Mouse (Mus musculus) hindbrain, embryonic 10.5 days (tissue): ENCODE data around the gene Meis2. TPM values are rescaled to one million over a fixed set of nuclear protein-coding genes. Genes with fewer than 3 reads are reported as not detected.

ENCODE experiments used
- DNase-seq: peaks from one replicate; pipeline ENCODE4 v3.0.0-alpha.2; 2017; ENCODE audit warnings: low spot score
- H3K27ac ChIP-seq: fragments of 300-500 bp; sonication (generic); 2 replicates; pipeline ENCODE4 v1.5.1; 2016; ENCODE audit warnings: mild to moderate bottlenecking, moderate library complexity
- H3K27me3 ChIP-seq: fragments of 300-500 bp; sonication (generic); 2 replicates; pipeline ENCODE4 v1.6.1; 2016; ENCODE audit warnings: mild to moderate bottlenecking; ENCODE audit not compliant: poor library complexity, insufficient read depth, severe bottlenecking
- H3K36me3 ChIP-seq: fragments of 300-500 bp; sonication (generic); 2 replicates; pipeline ENCODE4 v1.6.1; 2016; ENCODE audit warnings: mild to moderate bottlenecking, moderate library complexity
- H3K4me1 ChIP-seq: fragments of 300-500 bp; sonication (generic); replicated peaks from 2 replicates; pipeline ENCODE4 v1.6.1; 2016; ENCODE audit warnings: mild to moderate bottlenecking
- H3K4me3 ChIP-seq: fragments of 300-500 bp; sonication (generic); 2 replicates; pipeline ENCODE4 v1.5.1; 2016; ENCODE audit warnings: mild to moderate bottlenecking, moderate library complexity
- H3K9me3 ChIP-seq: fragments of 300-500 bp; sonication (generic); 2 replicates; pipeline ENCODE4 v1.6.1; 2016; ENCODE audit warnings: mild to moderate bottlenecking, moderate library complexity
- WGBS: fragments of 180-500 bp; shearing (Covaris S2); methylation state at CpG from one replicate; pipeline ENCODE4 v1.1.7; 2016; 5-methylcytosine and 5-hydroxymethylcytosine counted together
- polyA plus RNA-seq: library from polyadenylated mRNA; unstranded; fragments of >200 nt; fragmentation: Nextera tagmentation; extraction: Ambion mirVana; gene quantifications from 2 replicates; pipeline ENCODE4 v1.2.1, GENCODE M21; 2016

Meis2 gene
- polyA plus RNA-seq, 1 experiment from 2014 or later: 91.1 TPM

DNA sequence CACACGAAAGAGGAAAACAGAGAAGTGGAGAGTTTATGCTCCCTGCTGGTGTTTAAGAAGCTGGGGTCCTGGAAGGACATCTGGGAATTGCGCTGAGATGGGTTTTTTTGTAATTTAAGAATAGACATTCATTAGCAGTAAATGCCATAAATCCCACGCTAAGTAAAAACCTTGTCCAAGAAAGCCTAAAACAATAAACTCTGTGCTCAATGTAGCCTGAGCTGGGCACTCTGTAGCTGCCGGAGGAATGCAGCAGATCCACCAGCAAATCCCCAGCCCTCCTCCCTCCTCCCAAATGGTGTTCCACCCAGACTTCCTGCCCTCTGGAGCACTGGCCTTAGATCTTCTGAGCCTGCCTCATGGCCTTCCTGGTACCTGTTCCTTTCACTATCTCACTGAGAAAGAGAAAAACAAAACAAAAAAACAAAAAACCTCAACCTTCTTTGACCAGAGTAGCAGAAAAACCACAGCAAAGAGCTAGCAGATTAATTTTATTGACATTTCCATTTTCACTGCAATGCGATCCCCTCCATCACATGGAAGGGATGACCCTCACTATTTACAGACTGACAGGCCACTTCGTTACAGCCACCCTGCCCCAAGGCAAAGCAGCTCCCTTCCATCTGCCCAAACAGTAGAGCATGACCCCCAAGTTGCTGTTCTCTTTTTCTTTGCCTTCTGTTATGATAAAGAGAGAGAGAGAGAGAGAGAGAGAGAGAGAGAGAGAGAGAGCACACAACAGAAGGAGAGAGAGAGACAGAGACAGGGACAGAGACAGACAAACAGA, 64.1 kb downstream of the Meis2 start:
- Histone ChIP-seq H3K27ac (peak overlapping the region; percentile 40; the same call in 1 of the 2 replicates), H3K27me3 (no peaks in the 10 kb centered on the region; the same call in 1 of the 2 replicates), H3K36me3 (peaks cover 66% of the 10 kb centered on the region), H3K4me3 (no peak overlapping the region), H3K9me3 (no peaks in the 10 kb centered on the region), H3K4me1 (peaks cover 41% of the 10 kb centered on the region)
- WGBS: 50% methylated on average over 6 of the region's 6 CpGs
- DNase-seq: no peak

DNA sequence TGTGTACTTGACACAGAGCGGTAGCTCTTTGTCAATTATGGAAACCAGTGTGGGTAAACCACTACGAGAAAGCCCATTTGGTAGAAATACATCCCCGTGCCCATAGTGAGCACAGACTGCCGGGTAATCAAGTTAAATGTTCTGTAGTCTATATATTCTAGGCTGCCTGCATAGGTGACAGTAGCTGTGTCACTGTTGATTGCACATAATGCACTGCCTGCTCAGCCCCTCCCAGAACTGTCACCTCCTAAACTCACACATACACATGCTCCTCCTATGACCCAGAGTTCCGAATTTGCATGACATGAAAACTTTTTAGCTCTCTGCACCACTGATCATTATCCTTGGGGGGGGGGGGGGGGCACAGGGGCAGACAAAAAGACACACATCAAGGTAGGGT, 65.1 kb downstream of the Meis2 start:
- Histone ChIP-seq H3K4me1 (peaks cover 45% of the 10 kb centered on the region), H3K4me3 (no peak overlapping the region), H3K27me3 (no peaks in the 10 kb centered on the region; the same call in 1 of the 2 replicates), H3K27ac (no peak overlapping the region), H3K9me3 (no peaks in the 10 kb centered on the region), H3K36me3 (peaks cover 64% of the 10 kb centered on the region)
- WGBS: 87% methylated on average over 5 of the region's 5 CpGs
- DNase-seq: no peak

DNA sequence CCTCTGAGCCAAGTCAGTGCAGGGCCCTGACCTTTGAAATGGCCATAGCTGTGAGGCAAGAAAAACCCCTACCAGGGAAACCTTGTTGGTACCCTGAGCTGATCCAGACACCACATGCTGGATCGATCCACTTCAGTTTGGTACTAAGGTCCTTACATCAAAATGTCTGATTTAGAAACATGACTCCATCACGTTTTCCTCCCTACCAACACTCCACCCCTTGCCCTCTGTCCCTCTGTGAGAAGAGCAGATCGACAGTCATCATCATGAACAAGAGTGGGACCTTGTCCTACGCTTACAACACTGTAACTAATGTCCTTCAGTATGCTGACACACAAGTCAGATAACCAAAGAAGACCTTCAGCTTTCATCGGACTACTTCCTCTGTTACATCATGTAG, 66.8 kb downstream of the Meis2 start:
- Histone ChIP-seq H3K4me3 (no peak overlapping the region), H3K36me3 (peaks cover 65% of the 10 kb centered on the region), H3K27ac (no peak overlapping the region), H3K9me3 (no peaks in the 10 kb centered on the region), H3K4me1 (peaks cover 50% of the 10 kb centered on the region), H3K27me3 (no peaks in the 10 kb centered on the region)
- 85% methylated on average over 5 of the region's 5 CpGs for WGBS
- no peak for DNase-seq

DNA sequence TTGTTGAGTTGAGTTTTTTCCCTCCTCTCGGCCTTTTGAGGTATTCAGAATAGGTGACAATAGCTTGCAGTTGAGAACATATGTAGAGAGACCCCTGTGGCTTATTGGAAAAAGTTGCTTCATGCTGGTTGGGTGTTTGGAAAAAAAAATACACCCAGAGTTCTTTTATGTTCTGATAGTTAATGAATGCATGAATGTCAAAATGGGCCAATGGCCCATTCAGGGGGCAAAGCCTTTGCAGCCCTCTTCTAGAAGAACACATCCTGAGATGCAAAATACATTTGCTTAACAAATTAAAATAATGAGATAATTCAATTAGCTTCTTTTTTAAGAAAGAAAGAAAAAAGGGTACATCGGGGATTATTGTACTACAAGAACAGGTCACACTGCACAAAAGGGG, 69.2 kb downstream of the Meis2 start:
- Histone ChIP-seq H3K27ac (no peak overlapping the region), H3K9me3 (no peaks in the 10 kb centered on the region), H3K27me3 (no peaks in the 10 kb centered on the region), H3K36me3 (peaks cover 73% of the 10 kb centered on the region), H3K4me3 (no peak overlapping the region), H3K4me1 (peaks cover 33% of the 10 kb centered on the region)
- 56% methylated on average over 2 of the region's 2 CpGs for WGBS
- DNase-seq: no peak

DNA sequence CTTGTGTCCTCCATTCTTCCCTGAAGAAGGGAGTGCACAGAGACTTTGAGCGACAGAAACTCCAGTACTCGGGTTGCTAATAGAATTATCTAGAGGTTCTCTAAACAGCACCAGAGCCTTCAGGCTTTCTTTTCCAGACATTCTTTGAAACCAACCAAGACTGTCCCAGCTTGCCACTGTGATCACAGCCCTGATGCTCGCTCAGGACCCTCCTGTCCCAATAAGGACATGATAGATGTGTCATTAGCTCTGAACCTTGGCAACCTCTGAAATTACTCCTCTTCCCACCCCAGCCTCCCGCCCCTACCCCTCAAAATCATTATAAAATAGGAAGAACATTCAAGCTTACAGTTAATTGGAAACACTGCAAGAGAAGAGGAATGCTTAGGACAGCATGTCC, 71.8 kb downstream of the Meis2 start:
- Histone ChIP-seq H3K4me3 (no peak overlapping the region), H3K27me3 (no peaks in the 10 kb centered on the region), H3K27ac (no peak overlapping the region), H3K4me1 (peaks cover 28% of the 10 kb centered on the region), H3K9me3 (no peaks in the 10 kb centered on the region), H3K36me3 (peaks cover 62% of the 10 kb centered on the region)
- 80% methylated on average over 4 of the region's 4 CpGs for WGBS
- no peak for DNase-seq

DNA sequence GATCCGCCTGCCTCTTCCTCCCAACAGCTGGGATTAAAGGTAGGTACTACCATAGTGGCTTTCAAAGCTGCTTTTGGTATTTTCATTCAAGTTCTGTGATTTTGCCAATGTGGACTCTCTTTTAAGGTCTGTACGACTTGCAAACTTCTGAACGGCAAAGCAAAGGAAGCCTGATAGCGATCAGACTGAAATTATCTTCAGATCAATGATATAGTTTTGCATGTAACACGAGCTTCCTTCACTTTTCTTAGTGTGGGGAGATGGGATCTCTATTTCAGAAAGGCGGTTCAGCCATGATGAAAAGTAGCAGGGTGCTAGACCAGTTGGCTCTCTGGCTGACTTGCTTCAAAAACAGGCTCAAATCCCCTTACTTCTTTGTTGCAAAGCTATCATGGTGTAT, 76.4 kb downstream of the Meis2 start:
- H3K27ac ChIP-seq: no peak overlapping the region
- peaks cover 12% of the 10 kb centered on the region; the same call in 1 of the 2 replicates for H3K4me1 ChIP-seq
- H3K36me3 ChIP-seq: peaks cover 43% of the 10 kb centered on the region
- 93% methylated on average over 6 of the region's 6 CpGs for WGBS
- H3K9me3 ChIP-seq: no peaks in the 10 kb centered on the region
- no peaks in the 10 kb centered on the region for H3K27me3 ChIP-seq
- DNase-seq: no peak
- H3K4me3 ChIP-seq: no peak overlapping the region

DNA sequence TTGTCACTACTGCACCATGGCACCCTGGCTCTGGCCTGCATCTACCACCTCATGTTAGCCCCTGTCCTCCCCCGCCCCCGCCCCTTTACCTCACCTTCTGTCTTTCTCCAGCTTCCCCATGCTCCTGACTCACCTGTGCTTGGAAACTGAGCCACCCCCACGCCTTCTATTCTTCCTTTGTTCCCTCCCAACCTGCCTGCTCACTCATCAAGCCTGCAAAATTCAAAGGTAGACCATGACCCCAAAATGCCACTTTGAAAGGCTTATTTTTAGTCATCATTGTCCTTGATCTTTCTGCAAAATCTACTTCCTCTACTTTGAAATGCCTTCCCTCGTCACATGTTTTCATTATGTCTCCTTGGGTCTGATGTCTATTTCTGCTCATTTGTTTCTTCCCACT, 77.2 kb downstream of the Meis2 start:
- H3K9me3 ChIP-seq: no peaks in the 10 kb centered on the region
- no peak overlapping the region for H3K4me3 ChIP-seq
- no peak for DNase-seq
- peaks cover 36% of the 10 kb centered on the region for H3K36me3 ChIP-seq
- H3K27me3 ChIP-seq: no peaks in the 10 kb centered on the region
- H3K27ac ChIP-seq: no peak overlapping the region
- WGBS: 89% methylated on average over 4 of the region's 4 CpGs
- H3K4me1 ChIP-seq: peaks cover 15% of the 10 kb centered on the region; the same call in 1 of the 2 replicates

DNA sequence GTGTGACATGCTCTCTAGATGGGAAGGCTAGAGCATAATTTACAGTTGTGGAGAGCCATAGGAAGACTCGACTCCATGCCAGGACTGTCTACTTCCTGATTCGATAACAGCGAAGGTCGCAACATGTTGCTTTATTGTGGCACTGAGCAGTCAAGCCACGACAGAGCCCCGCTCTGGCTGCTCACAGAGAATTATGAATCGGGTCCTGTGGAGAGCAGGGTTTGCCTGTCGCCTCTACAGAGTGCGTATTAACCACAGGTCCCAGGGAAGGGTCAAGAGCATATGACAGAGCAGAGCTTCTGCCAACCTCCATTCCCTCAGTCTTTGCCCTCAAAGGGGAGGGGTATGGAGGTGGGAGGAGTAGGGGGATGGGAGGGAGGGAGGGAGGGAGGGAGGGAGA, 80.7 kb downstream of the Meis2 start:
- DNase-seq: no peak
- Histone ChIP-seq H3K27me3 (no peaks in the 10 kb centered on the region), H3K36me3 (peaks cover 31% of the 10 kb centered on the region), H3K4me3 (no peak overlapping the region), H3K27ac (no peak overlapping the region), H3K4me1 (peaks cover 41% of the 10 kb centered on the region), H3K9me3 (no peaks in the 10 kb centered on the region)
- WGBS: 80% methylated on average over 9 of the region's 9 CpGs

DNA sequence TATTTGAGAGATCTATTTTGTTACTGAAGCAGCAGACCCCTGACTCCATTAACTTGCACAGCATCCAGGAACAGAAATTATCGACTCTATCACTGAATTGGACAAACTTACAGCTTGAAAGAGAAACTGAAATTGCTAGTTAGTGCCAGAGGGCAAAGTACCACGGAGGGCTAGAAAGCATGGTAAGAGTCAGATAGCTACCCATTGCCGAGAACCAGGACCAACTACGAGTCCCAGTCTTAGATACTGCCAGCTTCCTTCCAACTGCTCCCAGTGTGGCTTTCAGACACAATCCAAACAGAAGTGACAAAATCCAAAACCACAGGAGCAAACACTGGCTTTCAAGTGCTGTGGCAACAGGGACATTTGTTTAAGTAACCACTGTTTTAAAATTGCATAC, 81.2 kb downstream of the Meis2 start:
- WGBS: 87% methylated on average over 4 of the region's 4 CpGs
- Histone ChIP-seq H3K9me3 (no peaks in the 10 kb centered on the region), H3K4me1 (peaks cover 46% of the 10 kb centered on the region), H3K4me3 (no peak overlapping the region), H3K27ac (no peak overlapping the region), H3K27me3 (no peaks in the 10 kb centered on the region), H3K36me3 (peaks cover 27% of the 10 kb centered on the region)
- DNase-seq: no peak

DNA sequence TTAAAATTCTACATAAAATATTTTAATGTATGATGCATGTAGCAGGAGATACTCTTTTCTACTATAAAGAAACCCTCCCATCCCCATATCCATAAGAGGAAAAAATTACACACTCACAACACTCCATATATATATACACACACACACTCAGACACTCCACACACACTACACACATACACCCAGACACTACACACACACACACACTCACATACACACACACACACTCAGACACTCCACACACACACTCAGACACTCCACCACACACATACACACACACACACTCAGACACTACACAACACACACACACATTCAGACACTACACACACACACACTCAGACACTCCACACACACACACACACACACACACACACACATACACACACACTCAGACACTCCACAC, 85.1 kb downstream of the Meis2 start:
- no peaks in the 10 kb centered on the region for H3K9me3 ChIP-seq
- H3K36me3 ChIP-seq: peaks cover 43% of the 10 kb centered on the region
- DNase-seq: no peak
- H3K4me1 ChIP-seq: peaks cover 48% of the 10 kb centered on the region
- H3K27ac ChIP-seq: peak overlapping the region; percentile 80
- no peaks in the 10 kb centered on the region for H3K27me3 ChIP-seq
- H3K4me3 ChIP-seq: no peak overlapping the region

DNA sequence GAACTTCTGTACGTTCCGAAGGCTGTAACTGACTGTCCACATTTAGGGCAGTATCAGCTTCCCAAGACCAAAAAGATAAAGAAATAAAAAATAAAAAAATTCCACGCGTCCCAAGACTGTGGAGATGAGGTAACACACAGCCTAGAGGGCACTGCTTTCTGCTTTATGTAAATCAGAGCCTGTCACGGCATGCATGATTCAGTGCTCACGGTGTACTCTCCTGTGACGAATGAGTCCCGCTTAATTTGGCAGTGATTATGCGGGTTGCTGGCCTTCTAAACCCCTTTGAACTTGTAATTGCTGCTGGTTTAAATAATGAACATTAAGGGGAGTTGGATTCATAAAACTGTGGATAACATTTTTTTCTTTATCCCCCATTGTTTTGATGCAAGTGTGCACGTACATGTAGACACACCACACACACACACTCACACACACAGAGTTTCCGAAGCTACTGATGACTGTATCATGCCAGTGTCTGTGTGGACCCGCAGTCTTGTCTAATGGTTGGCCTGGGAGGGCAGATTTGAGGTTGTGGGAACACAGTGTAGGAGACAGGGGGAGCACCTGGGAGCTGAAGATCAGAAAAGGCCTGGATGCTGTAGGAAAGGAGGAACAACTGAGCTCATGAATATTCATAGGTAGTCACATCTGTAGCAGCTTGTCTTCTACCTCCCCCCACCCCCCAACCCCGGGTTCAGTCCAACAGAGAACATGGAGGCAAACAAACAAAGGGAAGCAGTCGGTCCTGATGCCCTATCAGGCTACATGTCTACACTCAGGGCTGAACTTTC, 85.8 kb downstream of the Meis2 start:
- no peaks in the 10 kb centered on the region for H3K9me3 ChIP-seq
- H3K36me3 ChIP-seq: peaks cover 37% of the 10 kb centered on the region
- no peaks in the 10 kb centered on the region for H3K27me3 ChIP-seq
- peak overlapping the region; percentile 80 for H3K27ac ChIP-seq
- peaks cover 42% of the 10 kb centered on the region for H3K4me1 ChIP-seq
- peak; percentile 44 for DNase-seq
- WGBS: 53% methylated on average over 14 of the region's 14 CpGs
- H3K4me3 ChIP-seq: no peak overlapping the region

DNA sequence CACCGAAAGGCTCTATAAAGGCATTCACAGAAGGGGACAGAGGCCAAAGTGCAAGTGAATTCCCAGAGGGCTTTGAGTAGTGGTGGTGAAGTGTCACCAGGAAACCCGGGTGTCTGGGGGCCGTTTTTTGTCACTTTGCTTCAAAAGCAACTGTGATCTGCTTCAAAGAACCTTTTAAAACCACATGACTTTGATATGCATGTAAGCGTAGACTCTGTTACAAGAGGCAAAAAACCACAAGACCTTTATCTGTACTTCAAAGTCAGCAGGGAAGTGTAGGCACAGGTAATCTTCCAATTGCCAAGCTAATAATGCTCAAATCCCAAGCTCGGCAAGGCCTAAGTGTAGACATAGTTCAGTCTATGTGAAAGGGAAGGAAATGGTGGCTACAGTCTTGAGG, 87.0 kb downstream of the Meis2 start:
- H3K27ac ChIP-seq: no peak overlapping the region
- WGBS: 66% methylated on average over 5 of the region's 5 CpGs
- no peaks in the 10 kb centered on the region for H3K9me3 ChIP-seq
- no peak for DNase-seq
- H3K27me3 ChIP-seq: no peaks in the 10 kb centered on the region
- peaks cover 36% of the 10 kb centered on the region for H3K4me1 ChIP-seq
- H3K36me3 ChIP-seq: peaks cover 32% of the 10 kb centered on the region
- no peak overlapping the region for H3K4me3 ChIP-seq

DNA sequence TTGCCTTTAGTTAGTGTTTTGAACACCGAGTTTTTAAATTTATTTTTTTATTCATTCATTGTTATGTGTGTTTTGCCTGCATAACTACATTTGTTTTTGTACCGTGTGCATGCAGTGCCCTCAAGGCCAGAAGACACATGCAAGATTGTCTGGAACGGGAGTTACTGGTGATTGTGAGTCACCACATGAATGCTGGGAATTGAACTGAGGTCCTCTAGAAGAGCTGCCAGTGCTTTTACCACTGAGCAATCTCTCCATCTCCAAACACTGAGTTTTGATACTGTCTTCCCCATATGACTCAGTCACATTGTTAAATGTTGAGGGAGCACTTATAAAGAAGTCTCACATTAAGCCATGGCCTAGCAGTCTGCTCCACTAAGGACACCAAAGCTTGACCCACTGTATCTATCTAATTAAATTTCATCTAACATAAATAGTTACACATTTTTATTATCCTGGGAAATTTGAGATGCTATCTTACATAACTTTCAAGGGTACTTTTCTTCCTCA, 94.3 kb downstream of the Meis2 start:
- 90% methylated on average over 3 of the region's 3 CpGs for whole genome bisulfite sequencing
- Histone ChIP-seq H3K27ac (no peak overlapping the region), H3K4me1 (no peaks in the 10 kb centered on the region), H3K36me3 (peaks cover 9% of the 10 kb centered on the region; the same call in 1 of the 2 replicates), H3K27me3 (no peaks in the 10 kb centered on the region), H3K4me3 (no peak overlapping the region), H3K9me3 (no peaks in the 10 kb centered on the region)
- DNase-seq: no peak
